Mouse (Mus musculus): Measurements from ENCODE around the gene Ide. TPM values are rescaled to one million over a fixed set of nuclear protein-coding genes. Genes with fewer than 3 reads are reported as not detected.

The Ide gene
- total and polyA plus RNA-seq, 3 experiments = 32.6 to 87.5 (median 76.8) TPM

DNA sequence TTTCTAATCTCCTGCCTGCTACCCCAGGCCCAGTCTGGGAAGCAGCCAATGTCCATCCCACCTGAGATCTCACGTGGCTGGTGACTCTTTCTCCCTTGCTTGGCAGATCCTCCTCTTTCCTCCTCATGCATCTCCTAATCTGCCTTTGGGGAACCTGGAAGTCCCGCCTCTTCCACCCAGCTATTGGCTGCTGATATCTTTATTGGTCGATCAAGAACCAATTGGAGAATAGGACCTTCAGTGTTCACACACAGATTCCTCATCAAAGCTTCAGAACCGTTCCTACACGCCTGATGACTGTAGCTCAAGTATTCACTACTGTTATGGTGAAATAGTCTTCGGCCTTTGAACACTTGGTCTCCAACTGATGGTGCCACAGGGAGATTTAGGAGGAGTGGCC is 85.5 kb downstream of the Ide start:
- no peak overlapping the region for H3K27ac ChIP-seq (ENCODE audit: control insufficient read depth, low read depth, low read length)
- TF ChIP-seq ZMIZ1 (IDR thresholded peaks at IDR 0.05; ENCODE audit: low read depth, low read length) = no peak
- peak; percentile 72 for TF ChIP-seq TBP (IDR thresholded peaks at IDR 0.05; ENCODE audit: low read depth, low read length)
- TF ChIP-seq GATA1 (IDR thresholded peaks at IDR 0.05; ENCODE audit: low read depth, low read length) = peak; percentile 60
- peak in 1 of 2 experiments; percentile 37; a peak in 2 of 4 replicates for TF ChIP-seq POLR2A (IDR thresholded peaks at IDR 0.05; ENCODE audit: control insufficient read depth in 1 of 2, insufficient read depth in 1 of 2, low read depth in 1 of 2, low read length in 2 of 2, poor library complexity in 1 of 2)
- 0 out of 2 replicates have a peak, but pooled peaks have one; percentile 17 for TF ChIP-seq MYC (IDR thresholded peaks at IDR 0.05; ENCODE audit: low read depth, low read length)
- no peak for TF ChIP-seq MEF2A (IDR thresholded peaks at IDR 0.05; ENCODE audit: extremely low read depth, insufficient replicate concordance, low read depth, low read length, poor library complexity, severe bottlenecking)
- 0 out of 4 replicates have a peak overlapping the region, but pooled peaks of 1 of the 2 experiments have one; percentile 32 for H3K4me3 ChIP-seq (ENCODE audit: control insufficient read depth in 1 of 2, insufficient read depth in 1 of 2, low read depth in 2 of 2, low read length in 2 of 2)
- no peaks in the 10 kb centered on the region for H3K9me3 ChIP-seq (replicated peaks; ENCODE audit: insufficient read depth, low read length)
- H3K36me3 ChIP-seq (ENCODE audit: control insufficient read depth in 1 of 2, insufficient read depth in 2 of 2, low read length in 2 of 2) = no peaks in the 10 kb centered on the region
- H3K27me3 ChIP-seq (ENCODE audit: control insufficient read depth in 1 of 2, insufficient read depth in 2 of 2, low read length in 2 of 2) = no peaks in the 10 kb centered on the region
- H3K79me2 ChIP-seq (ENCODE audit: control insufficient read depth, insufficient read depth, low read length, poor library complexity) = no peaks in the 10 kb centered on the region
- DNase-seq (ENCODE audit: low read depth, low spot score) = peak; percentile 81
- H3K4me1 ChIP-seq (ENCODE audit: control insufficient read depth in 1 of 2, insufficient read depth in 2 of 2, low read length in 2 of 2) = no peaks in the 10 kb centered on the region
- no peak overlapping the region for H3K9ac ChIP-seq (ENCODE audit: control insufficient read depth, low read depth, low read length, poor library complexity, severe bottlenecking)

GRCm38 (mm10) chr19:37248199-37248598 is 89.5 kb downstream of the Ide start:
- no peak overlapping the region for H3K9ac ChIP-seq (ENCODE audit: control insufficient read depth, low read depth, low read length, poor library complexity, severe bottlenecking)
- TF ChIP-seq POLR2AphosphoS5 (IDR thresholded peaks at IDR 0.05; ENCODE audit: borderline replicate concordance, low read depth, low read length) = no peak
- no peak for TF ChIP-seq HCFC1 (IDR thresholded peaks at IDR 0.05; ENCODE audit: low read depth, low read length)
- TF ChIP-seq RAD21 (IDR thresholded peaks at IDR 0.05; ENCODE audit: low read depth, low read length) = no peak
- no peak for TF ChIP-seq NRF1 (IDR thresholded peaks at IDR 0.05; ENCODE audit: insufficient read depth, low read depth, low read length, poor library complexity, severe bottlenecking)
- TF ChIP-seq ZMIZ1 (IDR thresholded peaks at IDR 0.05; ENCODE audit: low read depth, low read length) = no peak
- no peak for TF ChIP-seq ELF1 (IDR thresholded peaks at IDR 0.05; ENCODE audit: low read depth, low read length)
- no peak for TF ChIP-seq KAT2A (conservative IDR thresholded peaks at IDR 0.05; ENCODE audit: low read depth, low read length)
- no peak for TF ChIP-seq TAL1 (IDR thresholded peaks at IDR 0.05; ENCODE audit: low read length)
- TF ChIP-seq E2F4 (IDR thresholded peaks at IDR 0.05; ENCODE audit: borderline replicate concordance, low read depth, low read length) = no peak
- no peak for TF ChIP-seq SMC3 (IDR thresholded peaks at IDR 0.05; ENCODE audit: low read depth, low read length)
- no peak for TF ChIP-seq MYC (IDR thresholded peaks at IDR 0.05; ENCODE audit: low read depth, low read length)
- no peaks in the 10 kb centered on the region for H3K79me2 ChIP-seq (ENCODE audit: control insufficient read depth, insufficient read depth, low read length, poor library complexity)
- H3K36me3 ChIP-seq (ENCODE audit: control insufficient read depth in 1 of 2, insufficient read depth in 2 of 2, low read length in 2 of 2) = no peaks in the 10 kb centered on the region
- DNase-seq (ENCODE audit: low read depth, low spot score) = no peak
- no peaks in the 10 kb centered on the region for H3K9me3 ChIP-seq (replicated peaks; ENCODE audit: insufficient read depth, low read length)
- no peaks in the 10 kb centered on the region for H3K27me3 ChIP-seq (ENCODE audit: control insufficient read depth in 1 of 2, insufficient read depth in 2 of 2, low read length in 2 of 2)
- H3K4me1 ChIP-seq (ENCODE audit: control insufficient read depth in 1 of 2, insufficient read depth in 2 of 2, low read length in 2 of 2) = no peaks in the 10 kb centered on the region
- H3K4me3 ChIP-seq (ENCODE audit: control insufficient read depth in 1 of 2, insufficient read depth in 1 of 2, low read depth in 2 of 2, low read length in 2 of 2) = no peak overlapping the region
- no peak overlapping the region for H3K27ac ChIP-seq (ENCODE audit: control insufficient read depth, low read depth, low read length)
